ENCODE assay signal across 8 mouse cellular contexts in genomic region chr1:86214158-86214557, GRCm38 (mm10). TPM values are rescaled to one million over a fixed set of nuclear protein-coding genes. Genes with fewer than 3 reads are reported as not detected.
DNase-seq lines count a peak whose midpoint lies in the region; ATAC-seq and TF ChIP-seq lines count a peak whose summit lies in the region.

No protein-coding gene starts in this region.

- peaks cover 2% of the 10 kb centered on the region for H3K4me1 ChIP-seq in ES-Bruce4 (ENCODE audit: control insufficient read depth, insufficient read depth, low read length)
- H3K4me1 ChIP-seq in forebrain, embryonic 13.5 days = no peaks in the 10 kb centered on the region
- no peaks in the 10 kb centered on the region for H3K4me1 ChIP-seq in lung, embryonic 14.5 days (ENCODE audit: insufficient read depth)

- H3K4me2 ChIP-seq in forebrain, embryonic 13.5 days = no peak overlapping the region
- no peak overlapping the region for H3K4me2 ChIP-seq in lung, embryonic 14.5 days

- no peak for TF ChIP-seq POLR2A in ES-Bruce4 (IDR thresholded peaks at IDR 0.05; ENCODE audit: insufficient read depth, low read length)
- TF ChIP-seq POLR2A in brain, embryonic 14.5 days (IDR thresholded peaks at IDR 0.05; ENCODE audit: borderline replicate concordance, extremely low read depth, insufficient read depth, insufficient read length, poor library complexity, severe bottlenecking) = no peak

- H3K9ac ChIP-seq in ES-Bruce4 (ENCODE audit: low read depth, poor library complexity, severe bottlenecking) = no peak overlapping the region
- H3K9ac ChIP-seq in forebrain, embryonic 13.5 days = no peak overlapping the region
- H3K9ac ChIP-seq in lung, embryonic 14.5 days = no peak overlapping the region

- no peaks in the 10 kb centered on the region for H3K9me3 ChIP-seq in ES-Bruce4 (replicated peaks; ENCODE audit: control insufficient read depth, insufficient read depth, low read length, poor library complexity, severe bottlenecking)
- H3K9me3 ChIP-seq in forebrain, embryonic 13.5 days (replicated peaks) = no peaks in the 10 kb centered on the region
- no peaks in the 10 kb centered on the region for H3K9me3 ChIP-seq in lung, embryonic 14.5 days (ENCODE audit: low read depth, low read length)

- H3K27me3 ChIP-seq in ES-Bruce4 (ENCODE audit: control insufficient read depth, insufficient read depth, low read length, poor library complexity, severe bottlenecking) = no peaks in the 10 kb centered on the region
- H3K27me3 ChIP-seq in forebrain, embryonic 13.5 days = no peaks in the 10 kb centered on the region
- H3K27me3 ChIP-seq in lung, embryonic 14.5 days (ENCODE audit: insufficient read depth, low read length) = no peaks in the 10 kb centered on the region

- DNase-seq in brain, embryonic 14.5 days (ENCODE audit: low read depth) = peak; percentile 77
- peak; percentile 86 for DNase-seq in heart, postnatal 4 days
- peak; percentile 78 to 87 for DNase-seq in layer of hippocampus, adult 2 months (ENCODE audit: low spot score in 2 of 2)
- peak; percentile 84 for DNase-seq in lung, embryonic 14.5 days
- DNase-seq in retina, adult 2 months (ENCODE audit: low read depth, low spot score) = peak; percentile 50
- peak; percentile 80 for DNase-seq in thymus, postnatal 25 days

- H3K4me3 ChIP-seq in ES-Bruce4 (ENCODE audit: low read depth, low read length) = no peak overlapping the region
- no peak overlapping the region for H3K4me3 ChIP-seq in forebrain, embryonic 13.5 days
- no peak overlapping the region for H3K4me3 ChIP-seq in layer of hippocampus, adult 2 months
- no peak overlapping the region for H3K4me3 ChIP-seq in lung, embryonic 14.5 days (ENCODE audit: low read depth, low read length)

- TF ChIP-seq EP300 in ES-Bruce4 (IDR thresholded peaks at IDR 0.05; ENCODE audit: insufficient read depth, low read depth, low read length) = no peak

- peak; percentile 62 for ATAC-seq in forebrain, embryonic 13.5 days
- ATAC-seq in lung, embryonic 14.5 days (ENCODE audit: insufficient read depth) = no peak

- H3K36me3 ChIP-seq in ES-Bruce4 (ENCODE audit: control insufficient read depth, insufficient read depth, low read length, poor library complexity, severe bottlenecking) = no peaks in the 10 kb centered on the region; the same call in 1 of the 2 replicates
- peaks cover 76% of the 10 kb centered on the region for H3K36me3 ChIP-seq in forebrain, embryonic 13.5 days (ENCODE audit: poor library complexity, severe bottlenecking)
- H3K36me3 ChIP-seq in lung, embryonic 14.5 days (ENCODE audit: insufficient read depth) = peaks cover 10% of the 10 kb centered on the region; the same call in 1 of the 2 replicates

- WGBS in forebrain, embryonic 13.5 days = 0% methylated on average over 1 of the region's 1 CpGs
- 3% methylated on average over 1 of the region's 1 CpGs for WGBS in lung, embryonic 14.5 days

- peak; percentile 90 for TF ChIP-seq CTCF in ES-Bruce4 (IDR thresholded peaks at IDR 0.05; ENCODE audit: low read depth, low read length)
- peak; percentile 99 for TF ChIP-seq CTCF in brain, embryonic 14.5 days (IDR thresholded peaks at IDR 0.05; ENCODE audit: borderline replicate concordance, extremely low read depth, insufficient read depth, insufficient read length)
- TF ChIP-seq CTCF in layer of hippocampus, adult 2 months (conservative IDR thresholded peaks at IDR 0.05) = peak; percentile 99
- peak; percentile 97 for TF ChIP-seq CTCF in lung, embryonic 14.5 days (IDR thresholded peaks at IDR 0.05; ENCODE audit: low read depth)

- no peak overlapping the region for H3K27ac ChIP-seq in ES-Bruce4 (ENCODE audit: insufficient read depth, low read length)
- no peak overlapping the region for H3K27ac ChIP-seq in forebrain, embryonic 13.5 days
- peak overlapping the region; percentile 53; the same call in 1 of the 2 replicates for H3K27ac ChIP-seq in layer of hippocampus, adult 2 months
- no peak overlapping the region for H3K27ac ChIP-seq in lung, embryonic 14.5 days (ENCODE audit: low read depth)

RNA-seq across cellular contexts. Expression of gene Armc9, which starts 59.6 kb away (rescaled TPM):
- 13.7 and 15.5 TPM in 2 replicates for polyA plus RNA-seq in ES-Bruce4 (2011; ENCODE audit: insufficient read depth, insufficient read length, low read depth, missing spikeins)
- 22.4 and 23.9 TPM in 2 replicates for polyA plus RNA-seq in brain, embryonic 14.5 days (2012; rRNA removed)
- 30.2 and 33.6 TPM in 2 replicates for polyA plus RNA-seq in forebrain, embryonic 13.5 days (2015; fragmentation: Nextera tagmentation; extraction: Ambion mirVana)
- total RNA-seq in heart, postnatal 4 days (2021) = 1 to 10 TPM; 5.6 to 6.0 TPM
- total RNA-seq in layer of hippocampus, adult 2 months (2021) = 10 to 100 TPM; 37.3 to 40.1 TPM
- 22.3 and 28.2 TPM in 2 replicates for polyA plus RNA-seq in lung, embryonic 14.5 days (2014; fragmentation: Nextera tagmentation; extraction: Ambion mirVana)
